Mouse (Mus musculus) lung, adult 2 months (tissue): ENCODE measurements at regions not wholly inside any gene's neighbourhood (a gene's known extent, or its start where the extent isn't known, plus 50 kb on each side); places are given as distances from the start of the nearest gene placed in this dataset.

Experiments used
- DNase-seq: peaks from one replicate; pipeline ENCODE4 v3.0.0; 2022
- H3K4me1 ChIP-seq: fragments of 200-500 bp; 2 replicates; pipeline ENCODE4 v1.6.1; 2011; ENCODE audit warnings: low read length; ENCODE audit not compliant: control insufficient read depth, insufficient read depth
- H3K4me3 ChIP-seq: fragments of 200-500 bp; replicated peaks from 2 replicates; pipeline ENCODE3; 2011; ENCODE audit warnings: low read depth, mild to moderate bottlenecking, control low read depth, low read length; ENCODE audit errors: extremely low read depth
- CTCF ChIP-seq: fragments of 200-500 bp; IDR thresholded peaks from 2 replicates; pipeline ENCODE4 v1.5.1; 2011; ENCODE audit warnings: mild to moderate bottlenecking, low read length, control low read depth; ENCODE audit not compliant: insufficient read depth
- POLR2A ChIP-seq: fragments of 200-500 bp; IDR thresholded peaks from 2 replicates; pipeline ENCODE4 v1.6.1; 2011; ENCODE audit warnings: low read depth, mild to moderate bottlenecking, control low read depth, low read length, borderline replicate concordance; ENCODE audit errors: extremely low read depth
- WGBS: fragments of 180-500 bp; shearing (Covaris S2); methylation state at CpG from one replicate; pipeline ENCODE4 v1.1.7; 2018; 5-methylcytosine and 5-hydroxymethylcytosine counted together

DNA sequence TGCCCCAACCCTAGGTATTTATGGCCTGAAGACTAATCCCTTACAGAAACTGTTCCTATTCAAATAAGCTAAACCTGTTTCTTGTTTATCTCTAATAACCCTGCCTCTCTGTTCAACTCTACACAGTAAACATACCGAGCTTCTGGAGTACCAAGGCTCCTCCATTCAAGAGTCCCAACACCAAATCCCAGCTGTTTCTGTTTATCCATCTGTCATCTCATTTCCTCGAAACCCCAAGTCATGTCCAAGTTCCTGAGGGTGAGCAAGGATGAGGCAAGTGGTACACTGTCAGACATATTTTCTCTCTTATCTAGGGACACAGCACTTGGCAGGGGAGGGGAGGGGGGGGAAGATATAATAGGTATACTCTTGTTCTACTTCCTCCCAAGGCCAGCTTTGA is 274.6 kb downstream of the Rnf152 start:
- 28% methylated on average over 2 of the region's 2 CpGs for WGBS
- no peak for DNase-seq
- Histone ChIP-seq H3K4me3 (no peak overlapping the region), H3K4me1 (no peaks in the 10 kb centered on the region; the same call in 1 of the 2 replicates)
- TF ChIP-seq POLR2A, result no peak
- TF ChIP-seq CTCF, result no peak

DNA sequence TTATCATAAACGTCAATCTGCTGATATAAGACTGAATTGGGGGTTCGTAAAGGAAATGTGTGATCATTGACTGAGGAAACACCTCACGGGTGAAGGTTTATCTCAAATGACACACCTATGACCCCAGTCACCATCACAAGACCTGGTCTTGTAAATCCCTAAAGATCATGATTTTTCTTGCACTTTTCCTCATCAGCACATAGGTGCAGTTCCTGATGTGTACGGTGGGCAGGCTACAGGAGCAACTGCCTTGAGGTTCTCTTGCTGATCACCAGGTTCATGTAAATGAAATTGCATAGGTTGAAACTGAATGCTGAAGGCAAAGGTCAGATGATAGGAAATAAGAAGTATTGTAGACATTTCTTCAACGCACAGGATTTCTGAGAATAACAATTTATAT is 277.1 kb downstream of the Rnf152 start:
- DNase-seq, result no peak
- no peak overlapping the region for H3K4me3 ChIP-seq
- no peak for TF ChIP-seq POLR2A
- TF ChIP-seq CTCF, result no peak
- no peaks in the 10 kb centered on the region; the same call in 1 of the 2 replicates for H3K4me1 ChIP-seq
- 77% methylated on average over 5 of the region's 5 CpGs for WGBS

DNA sequence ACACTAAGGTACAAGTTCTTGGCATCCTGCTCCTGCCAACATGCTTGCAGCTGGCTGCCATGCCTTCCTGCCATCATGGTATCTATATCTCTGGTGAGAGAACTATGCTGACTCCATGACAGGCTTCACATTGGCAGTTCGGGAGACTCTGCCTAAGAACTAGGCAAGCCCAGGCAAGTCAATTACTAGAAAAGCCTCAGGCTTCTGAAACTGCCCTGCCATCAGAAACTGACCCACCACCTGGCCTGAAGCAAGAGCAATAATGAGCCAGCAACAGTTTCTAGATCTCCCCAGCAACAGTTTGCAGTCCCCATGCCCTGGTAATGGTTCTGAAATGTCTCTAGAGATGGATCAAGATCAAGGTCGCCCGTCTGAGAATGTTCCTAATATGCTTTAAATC is 280.8 kb downstream of the Rnf152 start:
- 89% methylated on average over 3 of the region's 3 CpGs for WGBS
- DNase-seq, result no peak
- H3K4me1 ChIP-seq, result no peaks in the 10 kb centered on the region
- no peak for TF ChIP-seq CTCF
- no peak for TF ChIP-seq POLR2A
- H3K4me3 ChIP-seq, result no peak overlapping the region

DNA sequence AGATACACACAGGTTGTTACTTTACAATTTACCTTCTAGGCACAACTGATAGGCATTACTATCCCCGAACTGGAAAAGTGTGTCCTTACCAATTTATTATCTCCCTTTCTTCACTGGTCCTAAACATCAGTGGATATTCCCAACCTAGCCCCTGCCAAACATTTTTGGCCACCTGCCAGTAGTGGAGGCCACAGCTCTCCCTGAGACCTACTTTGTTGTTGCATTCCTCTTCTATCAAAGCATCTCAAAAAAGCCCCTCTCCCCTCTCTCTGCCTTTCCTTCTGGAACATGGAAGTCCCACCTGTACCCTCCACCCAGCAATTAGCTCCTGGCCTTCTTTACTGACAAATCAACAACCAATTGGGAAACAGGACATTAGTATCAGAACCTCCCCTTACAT is 282.2 kb downstream of the Rnf152 start:
- WGBS, result 74% methylated on average over 1 of the region's 1 CpGs
- no peak for TF ChIP-seq POLR2A
- no peak for TF ChIP-seq CTCF
- no peak overlapping the region for H3K4me3 ChIP-seq
- no peak for DNase-seq
- no peaks in the 10 kb centered on the region for H3K4me1 ChIP-seq

DNA sequence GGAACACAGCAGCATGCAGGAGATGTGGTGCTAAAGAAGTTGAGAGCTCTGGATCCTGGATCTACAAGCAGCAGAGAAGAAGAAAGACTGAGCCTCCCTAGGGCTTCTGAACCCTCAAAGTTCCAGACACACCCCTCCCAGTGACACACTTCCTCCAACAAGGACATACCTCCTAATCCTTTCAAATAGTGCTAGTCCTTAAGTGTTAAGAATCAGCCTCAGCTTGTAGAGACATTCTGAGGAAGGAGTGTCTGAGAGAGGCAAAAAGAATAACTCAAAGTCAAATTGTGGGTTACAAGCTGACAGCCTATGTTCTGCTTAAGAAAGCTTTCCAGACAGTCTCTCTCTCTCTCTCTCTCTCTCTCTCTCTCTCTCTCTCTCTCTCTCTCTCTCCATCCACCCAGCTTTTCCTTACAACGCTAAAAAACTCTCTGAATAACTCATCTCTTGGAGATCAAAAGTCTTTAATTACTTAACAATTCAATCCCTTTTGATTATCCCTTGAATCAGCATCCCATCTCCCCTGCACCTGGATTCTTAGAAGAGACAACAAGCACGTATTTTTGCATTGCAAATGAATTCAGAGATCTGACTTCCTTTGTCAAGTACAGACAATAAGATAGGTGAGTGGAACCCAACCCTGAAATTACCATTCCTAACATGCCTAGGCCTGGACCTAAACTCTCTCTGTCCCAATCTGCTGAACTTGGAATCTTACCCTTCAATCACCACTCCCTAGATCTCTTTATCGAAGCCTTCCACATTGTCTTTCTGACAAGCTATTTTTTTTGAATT is 285.7 kb downstream of the Rnf152 start:
- WGBS, result 61% methylated on average over 3 of the region's 3 CpGs
- no peak for TF ChIP-seq CTCF
- no peak for TF ChIP-seq POLR2A
- no peak for DNase-seq
- Histone ChIP-seq H3K4me3 (no peak overlapping the region), H3K4me1 (no peaks in the 10 kb centered on the region)

DNA sequence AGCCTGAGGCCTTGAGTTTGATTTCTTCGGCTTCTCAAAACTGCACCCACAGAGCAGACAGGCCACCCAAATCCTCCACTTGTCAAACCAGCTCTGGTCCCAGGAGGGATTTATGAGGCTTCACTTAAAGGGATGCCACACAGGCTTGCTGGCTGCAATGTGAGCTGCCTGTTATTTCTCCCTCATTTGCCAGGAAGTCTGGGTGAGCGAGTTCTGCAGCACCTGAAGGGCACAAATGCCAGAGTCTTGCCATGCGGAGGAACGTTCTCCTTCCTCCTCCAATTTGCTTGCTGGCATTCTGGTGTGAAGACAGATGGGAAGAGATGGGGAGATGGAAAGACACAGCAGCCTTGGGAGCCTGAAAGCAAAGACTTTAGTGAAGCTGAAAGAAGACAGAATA is 288.6 kb downstream of the Rnf152 start:
- 67% methylated on average over 4 of the region's 4 CpGs for WGBS
- Histone ChIP-seq H3K4me3 (no peak overlapping the region), H3K4me1 (no peaks in the 10 kb centered on the region)
- DNase-seq, result no peak
- TF ChIP-seq POLR2A (no peak), CTCF (no peak)

DNA sequence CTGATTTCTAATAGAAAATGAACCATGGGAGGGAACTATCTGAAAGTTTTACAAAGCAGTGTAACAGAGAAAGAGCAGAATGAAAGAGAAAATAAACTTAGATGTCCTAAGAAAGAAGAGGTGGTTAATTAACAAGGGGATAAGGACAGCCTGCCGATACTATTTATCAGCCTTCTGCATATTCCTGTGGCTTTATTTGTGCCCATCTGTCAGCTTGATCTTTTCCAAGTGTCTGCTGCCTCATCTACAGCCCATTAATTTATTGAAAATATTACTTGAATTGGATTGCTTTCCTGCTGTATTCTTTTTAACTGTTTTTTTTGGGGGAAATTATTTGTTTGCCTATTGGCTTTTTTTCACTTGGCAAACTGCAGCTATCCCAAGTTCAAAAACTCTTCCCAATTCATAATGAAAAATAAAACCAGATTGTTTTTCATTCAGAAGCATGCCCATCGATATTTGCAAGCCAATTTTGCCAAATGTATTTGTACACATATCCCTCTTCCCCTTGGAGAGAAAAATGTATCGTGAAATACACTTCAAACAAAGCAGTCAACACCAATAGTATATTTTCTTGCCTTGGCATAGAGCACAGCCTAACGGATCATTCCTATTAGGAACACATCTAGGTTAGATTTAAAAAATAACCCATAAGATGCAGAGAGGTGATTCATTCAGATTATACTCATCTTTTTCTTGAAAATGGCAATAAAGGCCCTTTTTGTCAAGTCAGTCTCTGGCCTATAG is 289.3 kb downstream of the Rnf152 start:
- 63% methylated on average over 4 of the region's 4 CpGs for WGBS
- DNase-seq, result no peak
- TF ChIP-seq CTCF, result no peak
- no peak for TF ChIP-seq POLR2A
- no peaks in the 10 kb centered on the region for H3K4me1 ChIP-seq
- H3K4me3 ChIP-seq, result no peak overlapping the region

DNA sequence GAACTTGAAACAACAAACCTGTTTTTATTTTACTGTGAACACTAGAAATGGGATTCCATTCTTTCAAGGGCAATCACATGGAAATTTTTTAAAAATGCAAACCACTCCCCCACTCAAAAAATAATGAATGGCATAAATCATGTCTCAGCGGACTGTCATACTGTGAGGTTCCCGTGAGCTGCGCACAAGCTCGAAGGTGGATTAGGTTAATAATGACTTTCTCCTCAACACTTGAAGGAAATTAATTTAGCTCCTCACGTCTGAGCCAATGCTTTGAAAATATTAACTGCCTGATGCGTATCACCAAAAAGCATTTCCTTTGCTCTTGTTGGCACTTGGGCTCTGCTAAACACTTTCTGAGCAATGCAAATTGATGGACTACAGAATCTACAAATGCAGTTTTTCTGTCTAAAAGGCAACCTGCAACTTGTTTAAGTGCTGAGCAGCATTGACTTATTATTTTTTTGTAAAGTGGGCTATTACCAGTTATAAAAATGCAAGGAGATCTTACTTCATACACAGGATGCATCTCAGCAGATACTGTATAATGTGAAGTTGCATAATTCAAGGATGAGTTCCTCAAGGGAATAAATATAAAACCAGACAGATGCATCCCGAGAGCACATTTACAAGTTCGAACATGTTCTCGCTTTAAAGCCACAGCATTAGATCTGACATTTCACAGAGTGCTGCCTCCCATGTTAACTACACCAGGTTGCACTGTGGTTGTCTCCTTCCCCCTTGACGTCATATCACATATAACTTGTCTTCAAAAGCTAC is 282.4 kb downstream of the Cdh20 start:
- TF ChIP-seq CTCF, result no peak
- TF ChIP-seq POLR2A, result no peak
- WGBS, result 81% methylated on average over 10 of the region's 10 CpGs
- Histone ChIP-seq H3K4me3 (no peak overlapping the region), H3K4me1 (no peaks in the 10 kb centered on the region)
- no peak for DNase-seq
